Mouse (Mus musculus): ENCODE measurements around the gene Me1. TPM values are rescaled to one million over a fixed set of nuclear protein-coding genes. Genes with fewer than 3 reads are reported as not detected.

The Me1 gene
- polyA plus RNA-seq, 1 experiment from 2014 or later, result 28.5 TPM

- H3K4me1 ChIP-seq (replicated peaks), result no peaks in the 10 kb centered on the region
- no peaks in the 10 kb centered on the region for H3K27me3 ChIP-seq
- no peaks in the 10 kb centered on the region for H3K36me3 ChIP-seq
- H3K9ac ChIP-seq, result no peak overlapping the region
- no peak overlapping the region for H3K27ac ChIP-seq
- H3K9me3 ChIP-seq, result no peaks in the 10 kb centered on the region
- ATAC-seq (ENCODE audit: low FRiP score), result no peak
- H3K4me2 ChIP-seq, result no peak overlapping the region
- 92% methylated on average over 10 of the region's 10 CpGs for WGBS
- no peak overlapping the region for H3K4me3 ChIP-seq
Observed at GRCm38 (mm10) chr9:86579657-86580056, 116.1 kb downstream of the Me1 start.

GRCm38 (mm10) chr9:86575178-86575577, 120.6 kb downstream of the Me1 start:
- no peak for ATAC-seq (ENCODE audit: low FRiP score)
- Histone ChIP-seq H3K4me2 (no peak overlapping the region), H3K27ac (no peak overlapping the region), H3K4me1 (replicated peaks) (peaks cover 20% of the 10 kb centered on the region), H3K36me3 (no peaks in the 10 kb centered on the region), H3K4me3 (no peak overlapping the region), H3K27me3 (no peaks in the 10 kb centered on the region), H3K9ac (no peak overlapping the region), H3K9me3 (no peaks in the 10 kb centered on the region)
- 97% methylated on average over 6 of the region's 6 CpGs for WGBS

GRCm38 (mm10) chr9:86573616-86574303, 122.0 kb downstream of the Me1 start:
- whole genome bisulfite sequencing, result 90% methylated on average over 20 of the region's 20 CpGs
- no peak for ATAC-seq (ENCODE audit: low FRiP score)

GRCm38 (mm10) chr9:86572636-86573291, 123.0 kb downstream of the Me1 start:
- Histone ChIP-seq H3K9me3 (no peaks in the 10 kb centered on the region), H3K27ac (no peak overlapping the region; the same call in 1 of the 2 replicates), H3K4me2 (peak overlapping the region; percentile 99), H3K9ac (peak overlapping the region; percentile 78), H3K36me3 (peaks cover 16% of the 10 kb centered on the region), H3K27me3 (no peaks in the 10 kb centered on the region), H3K4me3 (peak overlapping the region; percentile 71), H3K4me1 (replicated peaks) (peaks cover 21% of the 10 kb centered on the region)
- WGBS, result 11% methylated on average over 13 of the region's 13 CpGs
- 0 out of 2 replicates have a peak, but pooled peaks have one; percentile 1 for ATAC-seq (ENCODE audit: low FRiP score)

More at GRCm38 (mm10) chr9:86573616-86574303, 122.0 kb downstream of the Me1 start:
- no peak overlapping the region for H3K4me2 ChIP-seq
- H3K4me3 ChIP-seq, result no peak overlapping the region
- no peaks in the 10 kb centered on the region for H3K9me3 ChIP-seq
- H3K4me1 ChIP-seq (replicated peaks), result peaks cover 21% of the 10 kb centered on the region
- peaks cover 8% of the 10 kb centered on the region for H3K36me3 ChIP-seq
- no peaks in the 10 kb centered on the region for H3K27me3 ChIP-seq
- H3K9ac ChIP-seq, result no peak overlapping the region
- H3K27ac ChIP-seq, result no peak overlapping the region

- Histone ChIP-seq H3K9ac (peak overlapping the region; percentile 78), H3K4me3 (peak overlapping the region; percentile 71), H3K36me3 (peaks cover 21% of the 10 kb centered on the region), H3K27me3 (no peaks in the 10 kb centered on the region), H3K9me3 (no peaks in the 10 kb centered on the region), H3K4me1 (replicated peaks) (peaks cover 21% of the 10 kb centered on the region), H3K27ac (peak overlapping the region; percentile 58; the same call in 1 of the 2 replicates), H3K4me2 (peak overlapping the region; percentile 99)
- 2% methylated on average over 25 of the region's 25 CpGs for WGBS
- ATAC-seq (ENCODE audit: low FRiP score), result peak; percentile 76
Observed at GRCm38 (mm10) chr9:86572196-86572595, 123.6 kb downstream of the Me1 start.

GRCm38 (mm10) chr9:86571540-86572135, 124.1 kb downstream of the Me1 start, which contains the start of the genes Pgm3 and Rwdd2a:
Pgm3 (minus strand) TSS chr9:86571842.
Rwdd2a (plus strand) TSS chr9:86571991.
- ATAC-seq (ENCODE audit: low FRiP score), result peak; percentile 99
- under 1% methylated on average over 59 of the region's 59 CpGs for WGBS
- H3K4me2 ChIP-seq, result peak within 1 kb of the TSS; percentile 99
- peaks cover 27% of the 10 kb centered on the region for H3K36me3 ChIP-seq
- H3K27ac ChIP-seq, result peak within 1 kb of the TSS; percentile 78
- peak within 1 kb of the TSS; percentile 80 for H3K9ac ChIP-seq
- peak within 1 kb of the TSS; percentile 71 for H3K4me3 ChIP-seq
- H3K27me3 ChIP-seq, result no peaks in the 10 kb centered on the region
- no peaks in the 10 kb centered on the region for H3K9me3 ChIP-seq
- H3K4me1 ChIP-seq (replicated peaks), result peaks cover 21% of the 10 kb centered on the region

- ATAC-seq (ENCODE audit: low FRiP score), result no peak
- Histone ChIP-seq H3K9ac (peak overlapping the region; percentile 80), H3K4me1 (replicated peaks) (peaks cover 21% of the 10 kb centered on the region), H3K4me3 (peak overlapping the region; percentile 71), H3K9me3 (no peaks in the 10 kb centered on the region), H3K27me3 (no peaks in the 10 kb centered on the region), H3K36me3 (peaks cover 34% of the 10 kb centered on the region), H3K4me2 (peak overlapping the region; percentile 99), H3K27ac (no peak overlapping the region)
- WGBS, result 23% methylated on average over 8 of the region's 8 CpGs
Observed at GRCm38 (mm10) chr9:86570946-86571345, 124.8 kb downstream of the Me1 start.

- H3K4me1 ChIP-seq (replicated peaks), result peaks cover 21% of the 10 kb centered on the region
- H3K4me3 ChIP-seq, result peak overlapping the region; percentile 71
- peaks cover 40% of the 10 kb centered on the region for H3K36me3 ChIP-seq
- no peaks in the 10 kb centered on the region for H3K9me3 ChIP-seq
- peak overlapping the region; percentile 99 for H3K4me2 ChIP-seq
- no peaks in the 10 kb centered on the region for H3K27me3 ChIP-seq
- peak overlapping the region; percentile 80; the same call in 1 of the 2 replicates for H3K9ac ChIP-seq
- 80% methylated on average over 10 of the region's 10 CpGs for WGBS
- no peak for ATAC-seq (ENCODE audit: low FRiP score)
- H3K27ac ChIP-seq, result no peak overlapping the region
Observed at GRCm38 (mm10) chr9:86570261-86570890, 125.4 kb downstream of the Me1 start.

GRCm38 (mm10) chr9:86569314-86569910, 126.3 kb downstream of the Me1 start:
- WGBS, result 97% methylated on average over 3 of the region's 3 CpGs
- no peak overlapping the region for H3K27ac ChIP-seq
- no peaks in the 10 kb centered on the region for H3K9me3 ChIP-seq
- peaks cover 21% of the 10 kb centered on the region for H3K4me1 ChIP-seq (replicated peaks)
- H3K4me3 ChIP-seq, result no peak overlapping the region
- no peak overlapping the region for H3K9ac ChIP-seq
- no peak for ATAC-seq (ENCODE audit: low FRiP score)
- no peak overlapping the region for H3K4me2 ChIP-seq
- H3K36me3 ChIP-seq, result peaks cover 49% of the 10 kb centered on the region
- H3K27me3 ChIP-seq, result no peaks in the 10 kb centered on the region

GRCm38 (mm10) chr9:86560543-86560942, 135.2 kb downstream of the Me1 start:
- H3K9me3 ChIP-seq, result no peaks in the 10 kb centered on the region
- peaks cover 92% of the 10 kb centered on the region for H3K36me3 ChIP-seq
- H3K27me3 ChIP-seq, result no peaks in the 10 kb centered on the region
- no peak overlapping the region for H3K4me2 ChIP-seq
- no peak overlapping the region for H3K4me3 ChIP-seq
- ATAC-seq (ENCODE audit: low FRiP score), result no peak
- H3K4me1 ChIP-seq (replicated peaks), result no peaks in the 10 kb centered on the region
- H3K27ac ChIP-seq, result no peak overlapping the region
- H3K9ac ChIP-seq, result no peak overlapping the region
- WGBS, result 89% methylated on average over 3 of the region's 3 CpGs

GRCm38 (mm10) chr9:86554641-86555040, 141.1 kb downstream of the Me1 start:
- Histone ChIP-seq H3K27ac (no peak overlapping the region), H3K9ac (no peak overlapping the region), H3K36me3 (peaks cover 84% of the 10 kb centered on the region), H3K9me3 (no peaks in the 10 kb centered on the region), H3K4me3 (no peak overlapping the region), H3K4me2 (no peak overlapping the region), H3K4me1 (replicated peaks) (no peaks in the 10 kb centered on the region), H3K27me3 (no peaks in the 10 kb centered on the region)
- 89% methylated on average over 4 of the region's 4 CpGs for WGBS
- no peak for ATAC-seq (ENCODE audit: low FRiP score)

GRCm38 (mm10) chr9:86553886-86554285, 141.9 kb downstream of the Me1 start:
- ATAC-seq (ENCODE audit: low FRiP score), result no peak
- Histone ChIP-seq H3K9ac (no peak overlapping the region), H3K36me3 (peaks cover 81% of the 10 kb centered on the region), H3K27ac (no peak overlapping the region), H3K4me1 (replicated peaks) (no peaks in the 10 kb centered on the region), H3K4me3 (no peak overlapping the region), H3K4me2 (no peak overlapping the region), H3K9me3 (no peaks in the 10 kb centered on the region), H3K27me3 (no peaks in the 10 kb centered on the region)
- WGBS, result 90% methylated on average over 9 of the region's 9 CpGs
